Mouse (Mus musculus) myocyte (in vitro differentiated cells): ENCODE data around the gene Hectd3. TPM values are rescaled to one million over a fixed set of nuclear protein-coding genes. Genes with fewer than 3 reads are reported as not detected.
A peak's percentile ranks its signal among the peaks of the same experiment; 100 is the strongest.

Experiments
- H3K27me3 ChIP-seq: one replicate; pipeline ENCODE4 v1.6.1; 2011; ENCODE audit not compliant: control insufficient read depth, insufficient read depth, insufficient read length
- H3K36me3 ChIP-seq: one replicate; pipeline ENCODE4 v1.6.1; 2011; ENCODE audit not compliant: control insufficient read depth, insufficient read depth
- H3K4me2 ChIP-seq: one replicate; pipeline ENCODE4 v1.6.1; 2011; ENCODE audit warnings: low read depth, control low read depth
- H3K4me3 ChIP-seq: one replicate; pipeline ENCODE4 v1.5.1; 2011; ENCODE audit warnings: mild to moderate bottlenecking, control low read depth, moderate library complexity
- H3K79me2 ChIP-seq: one replicate; pipeline ENCODE4 v1.6.1; 2011; ENCODE audit not compliant: control insufficient read depth, insufficient read depth
- H3ac ChIP-seq: one replicate; pipeline ENCODE4 v1.6.1; 2011; ENCODE audit not compliant: control insufficient read depth, insufficient read length
- CEBPB ChIP-seq: IDR thresholded peaks from 2 replicates; pipeline ENCODE4 v1.6.1; 2011; ENCODE audit warnings: mild to moderate bottlenecking, moderate library complexity; ENCODE audit not compliant: poor library complexity, insufficient read depth, severe bottlenecking
- E2F4 ChIP-seq: IDR thresholded peaks from one replicate; pipeline ENCODE4 v1.6.1; 2011; ENCODE audit warnings: mild to moderate bottlenecking, control low read depth, moderate library complexity; ENCODE audit not compliant: insufficient read depth
- MAX ChIP-seq: IDR thresholded peaks from one replicate; pipeline ENCODE4 v1.6.1; 2011; ENCODE audit warnings: low read depth, mild to moderate bottlenecking, control low read depth
- MYOD1 ChIP-seq, 3 experiments: IDR thresholded peaks; one replicate each; pipeline ENCODE4 v1.6.1; 2011; ENCODE audit warnings: control low read depth in 2 of 3, low read depth in 2 of 3, mild to moderate bottlenecking in 2 of 3, moderate library complexity in 1 of 3; ENCODE audit not compliant: insufficient read length in 2 of 3, control insufficient read depth in 1 of 3
- MYOG ChIP-seq, 3 experiments: IDR thresholded peaks; one replicate each; pipeline ENCODE4 v1.6.1; 2011; ENCODE audit warnings: control low read depth in 2 of 3, low read depth in 2 of 3, mild to moderate bottlenecking in 2 of 3; ENCODE audit not compliant: insufficient read length in 2 of 3, control insufficient read depth in 1 of 3, insufficient read depth in 1 of 3
- POLR2A ChIP-seq: IDR thresholded peaks from one replicate; pipeline ENCODE4 v1.6.1; 2011; ENCODE audit warnings: low read depth, mild to moderate bottlenecking, control low read depth, moderate library complexity; ENCODE audit not compliant: insufficient read length
- POLR2AphosphoS2 ChIP-seq: IDR thresholded peaks from one replicate; pipeline ENCODE4 v1.6.1; 2011; ENCODE audit warnings: low read depth, control low read depth; ENCODE audit not compliant: insufficient read length
- REST ChIP-seq: IDR thresholded peaks from one replicate; pipeline ENCODE4 v1.6.1; 2011; ENCODE audit warnings: mild to moderate bottlenecking, control low read depth, moderate library complexity; ENCODE audit not compliant: insufficient read depth, insufficient read length
- SRF ChIP-seq: IDR thresholded peaks from one replicate; pipeline ENCODE4 v1.6.1; 2011; ENCODE audit warnings: low read depth; ENCODE audit not compliant: control insufficient read depth, insufficient read length
- TCF12 ChIP-seq: IDR thresholded peaks from one replicate; pipeline ENCODE4 v1.6.1; 2011; ENCODE audit warnings: mild to moderate bottlenecking, control low read depth; ENCODE audit not compliant: poor library complexity, insufficient read depth, severe bottlenecking
- TCF3 ChIP-seq: IDR thresholded peaks from one replicate; pipeline ENCODE4 v1.6.1; 2011; ENCODE audit warnings: low read depth, control low read depth; ENCODE audit not compliant: insufficient read length
- USF1 ChIP-seq: IDR thresholded peaks from one replicate; pipeline ENCODE4 v1.6.1; 2011; ENCODE audit warnings: low read depth, mild to moderate bottlenecking, control low read depth, moderate library complexity
- polyA plus RNA-seq: library from polyadenylated mRNA; unstranded; fragments of >200 nt; fragmentation: generic; extraction: Trizol; gene quantifications from one replicate; pipeline ENCODE4 v1.2.1, GENCODE M21; 2012; ENCODE audit warnings: missing spikeins

Gene Hectd3
- polyA plus RNA-seq, 1 experiment, result 28.7 TPM

GRCm38 (mm10) chr4:117023469-117023868 lies 28.4 kb downstream of the Hectd3 start:
- H3K27me3 ChIP-seq, result no peaks in the 10 kb centered on the region
- no peak overlapping the region for H3K4me3 ChIP-seq
- TF ChIP-seq MYOG (IDR thresholded peaks at IDR 0.05; ENCODE audit: control insufficient read depth in 1 of 3, insufficient read depth in 1 of 3, insufficient read length in 2 of 3, low read depth in 2 of 3) (no peak), POLR2AphosphoS2 (no peak), REST (no peak), SRF (no peak), TCF12 (no peak), USF1 (no peak), POLR2A (no peak), MYOD1 (IDR thresholded peaks at IDR 0.05; ENCODE audit: control insufficient read depth in 1 of 3, insufficient read length in 2 of 3, low read depth in 2 of 3) (no peak), E2F4 (no peak), TCF3 (no peak)
- H3K4me2 ChIP-seq, result no peak overlapping the region
- peaks cover 11% of the 10 kb centered on the region for H3K79me2 ChIP-seq
- H3K36me3 ChIP-seq, result peaks cover 28% of the 10 kb centered on the region
- no peak overlapping the region for H3ac ChIP-seq

- H3ac ChIP-seq, result no peak overlapping the region
- no peak overlapping the region for H3K4me3 ChIP-seq
- TF ChIP-seq TCF3, result no peak
- no peak for TF ChIP-seq MYOD1 (IDR thresholded peaks at IDR 0.05; ENCODE audit: control insufficient read depth in 1 of 3, insufficient read length in 2 of 3, low read depth in 2 of 3)
- TF ChIP-seq CEBPB, result no peak
- no peak for TF ChIP-seq SRF
- TF ChIP-seq REST, result no peak
- no peak for TF ChIP-seq TCF12
- TF ChIP-seq USF1, result no peak
- no peak for TF ChIP-seq MYOG (IDR thresholded peaks at IDR 0.05; ENCODE audit: control insufficient read depth in 1 of 3, insufficient read depth in 1 of 3, insufficient read length in 2 of 3, low read depth in 2 of 3)
- no peak for TF ChIP-seq E2F4
- no peak for TF ChIP-seq MAX
- TF ChIP-seq POLR2A, result no peak
- no peak overlapping the region for H3K4me2 ChIP-seq
- H3K79me2 ChIP-seq, result peaks cover 3% of the 10 kb centered on the region
- peaks cover 24% of the 10 kb centered on the region for H3K36me3 ChIP-seq
- no peaks in the 10 kb centered on the region for H3K27me3 ChIP-seq
These were observed 36.0 kb downstream of the Hectd3 start for GRCm38 (mm10) chr4:117031105-117031504.

GRCm38 (mm10) chr4:117039925-117040687 lies 45.0 kb downstream of the Hectd3 start:
- TF ChIP-seq CEBPB, result no peak
- TF ChIP-seq MYOD1 (IDR thresholded peaks at IDR 0.05; ENCODE audit: control insufficient read depth in 1 of 3, insufficient read length in 2 of 3, low read depth in 2 of 3), result peak in 2 of 3 experiments; percentile 75 to 78
- no peak for TF ChIP-seq POLR2AphosphoS2
- TF ChIP-seq MYOG (IDR thresholded peaks at IDR 0.05; ENCODE audit: control insufficient read depth in 1 of 3, insufficient read depth in 1 of 3, insufficient read length in 2 of 3, low read depth in 2 of 3), result peak in 1 of 3 experiments; percentile 10
- TF ChIP-seq MAX, result no peak
- TF ChIP-seq TCF12, result peak; percentile 38
- no peak for TF ChIP-seq REST
- no peak for TF ChIP-seq POLR2A
- TF ChIP-seq E2F4, result no peak
- H3ac ChIP-seq, result no peak overlapping the region
- peaks cover 6% of the 10 kb centered on the region for H3K79me2 ChIP-seq
- peaks cover 1% of the 10 kb centered on the region for H3K36me3 ChIP-seq
- H3K27me3 ChIP-seq, result no peaks in the 10 kb centered on the region
- peak overlapping the region; percentile 59 for H3K4me2 ChIP-seq
- no peak overlapping the region for H3K4me3 ChIP-seq

- TF ChIP-seq MAX (no peak), POLR2A (no peak), POLR2AphosphoS2 (no peak), TCF12 (no peak), TCF3 (no peak), CEBPB (no peak), SRF (no peak), MYOG (IDR thresholded peaks at IDR 0.05; ENCODE audit: control insufficient read depth in 1 of 3, insufficient read depth in 1 of 3, insufficient read length in 2 of 3, low read depth in 2 of 3) (no peak)
- H3K27me3 ChIP-seq, result no peaks in the 10 kb centered on the region
- peak overlapping the region; percentile 59 for H3K4me2 ChIP-seq
- H3K79me2 ChIP-seq, result peaks cover 6% of the 10 kb centered on the region
- peaks cover 4% of the 10 kb centered on the region for H3K36me3 ChIP-seq
- H3K4me3 ChIP-seq, result no peak overlapping the region
- no peak overlapping the region for H3ac ChIP-seq
These were observed 45.7 kb downstream of the Hectd3 start for GRCm38 (mm10) chr4:117040791-117041190.

GRCm38 (mm10) chr4:117041283-117041721 lies 46.2 kb downstream of the Hectd3 start:
- H3K79me2 ChIP-seq, result peaks cover under 1% of the 10 kb centered on the region
- TF ChIP-seq CEBPB, result no peak
- TF ChIP-seq POLR2AphosphoS2, result no peak
- no peak for TF ChIP-seq SRF
- no peak for TF ChIP-seq MAX
- TF ChIP-seq USF1, result no peak
- TF ChIP-seq REST, result no peak
- TF ChIP-seq TCF12, result no peak
- no peak for TF ChIP-seq POLR2A
- TF ChIP-seq MYOD1 (IDR thresholded peaks at IDR 0.05; ENCODE audit: control insufficient read depth in 1 of 3, insufficient read length in 2 of 3, low read depth in 2 of 3), result no peak
- no peak for TF ChIP-seq E2F4
- TF ChIP-seq MYOG (IDR thresholded peaks at IDR 0.05; ENCODE audit: control insufficient read depth in 1 of 3, insufficient read depth in 1 of 3, insufficient read length in 2 of 3, low read depth in 2 of 3), result no peak
- no peak for TF ChIP-seq TCF3
- H3K36me3 ChIP-seq, result peaks cover 4% of the 10 kb centered on the region
- no peaks in the 10 kb centered on the region for H3K27me3 ChIP-seq
- no peak overlapping the region for H3K4me3 ChIP-seq
- no peak overlapping the region for H3K4me2 ChIP-seq
- H3ac ChIP-seq, result no peak overlapping the region
